ENCODE assay signal across 17 mouse cellular contexts in the genomic region with DNA sequence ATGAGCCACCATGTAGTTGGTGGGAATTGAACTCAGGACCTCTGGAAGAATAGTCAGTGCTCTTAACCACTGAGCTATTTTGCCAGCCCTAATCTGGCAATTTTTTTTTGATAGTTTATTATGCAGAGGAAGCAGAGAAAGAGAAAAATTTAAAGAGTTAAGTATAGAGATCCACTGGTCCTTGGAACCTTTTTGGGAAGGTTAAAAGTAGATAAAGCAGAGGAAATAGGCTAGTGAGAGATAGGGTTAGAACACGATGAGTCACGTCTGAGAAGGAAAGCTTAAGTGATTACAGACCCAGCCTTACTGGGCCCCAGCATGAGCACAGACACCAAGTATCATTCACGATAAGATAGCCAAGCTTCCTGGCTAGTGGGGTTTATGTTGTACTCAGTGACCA. TPM values are rescaled to one million over a fixed set of nuclear protein-coding genes. Genes with fewer than 3 reads are reported as not detected.
DNase-seq lines count a peak whose midpoint lies in the region; ATAC-seq and TF ChIP-seq lines count a peak whose summit lies in the region.
"Had no signal": no experiment of that assay in that cellular context is flagged by ENCODE, and none has a peak within 500 bp of the region (broad histone marks: within the 10 kb centered on the region; RNA-seq: fewer than 3 reads in every experiment).

No protein-coding gene starts in this region.

- no peaks in the 10 kb centered on the region for H3K27me3 ChIP-seq in stomach, embryonic 15.5 days (replicated peaks)
- no peaks in the 10 kb centered on the region for H3K27me3 ChIP-seq in stomach, postnatal 0 days (ENCODE audit: control insufficient read depth, insufficient read depth, low read length)
- H3K27me3 ChIP-seq in liver, embryonic 11.5 days (replicated peaks; ENCODE audit: control insufficient read depth, insufficient read depth, low read length), result no peaks in the 10 kb centered on the region
- H3K27me3 ChIP-seq: embryonic facial prominence, embryonic 13.5 days; forebrain, embryonic 15.5 days; hindbrain, embryonic 13.5 days; midbrain, embryonic 12.5 days had no signal

- H3K27ac ChIP-seq in stomach, embryonic 15.5 days, result no peak overlapping the region
- no peak overlapping the region for H3K27ac ChIP-seq in stomach, postnatal 0 days (replicated peaks)
- H3K27ac ChIP-seq in liver, embryonic 11.5 days (ENCODE audit: low read depth, low read length), result peak overlapping the region; percentile 58
- H3K27ac ChIP-seq: embryonic facial prominence, embryonic 13.5 days; forebrain, embryonic 15.5 days; hindbrain, embryonic 13.5 days; layer of hippocampus, adult 2 months; midbrain, embryonic 12.5 days had no signal

- 49% methylated on average over 3 of the region's 3 CpGs for WGBS in stomach, embryonic 15.5 days
- WGBS in stomach, postnatal 0 days, result 30% methylated on average over 3 of the region's 3 CpGs
- 17% methylated on average over 3 of the region's 3 CpGs for WGBS in liver, embryonic 11.5 days

- H3K9me3 ChIP-seq in stomach, embryonic 15.5 days, result no peaks in the 10 kb centered on the region
- H3K9me3 ChIP-seq in stomach, postnatal 0 days (ENCODE audit: control insufficient read depth, low read length), result no peaks in the 10 kb centered on the region
- H3K9me3 ChIP-seq in liver, embryonic 11.5 days (ENCODE audit: control insufficient read depth, low read length), result no peaks in the 10 kb centered on the region
- H3K9me3 ChIP-seq: embryonic facial prominence, embryonic 13.5 days; forebrain, embryonic 15.5 days; hindbrain, embryonic 13.5 days; midbrain, embryonic 12.5 days had no signal

- TF ChIP-seq CTCF in stomach, postnatal 0 days (IDR thresholded peaks at IDR 0.05; ENCODE audit: low read depth), result no peak

- no peak overlapping the region for H3K4me2 ChIP-seq in stomach, embryonic 15.5 days
- H3K4me2 ChIP-seq in stomach, postnatal 0 days (replicated peaks; ENCODE audit: low read depth), result no peak overlapping the region
- H3K4me2 ChIP-seq in liver, embryonic 11.5 days, result peak overlapping the region; percentile 93
- H3K4me2 ChIP-seq: embryonic facial prominence, embryonic 13.5 days; forebrain, embryonic 15.5 days; hindbrain, embryonic 13.5 days; midbrain, embryonic 12.5 days had no signal

- H3K4me1 ChIP-seq in stomach, embryonic 15.5 days, result peaks cover 21% of the 10 kb centered on the region
- no peaks in the 10 kb centered on the region; the same call in 1 of the 2 replicates for H3K4me1 ChIP-seq in stomach, postnatal 0 days (replicated peaks; ENCODE audit: control insufficient read depth, insufficient read depth)
- peaks cover 32% of the 10 kb centered on the region for H3K4me1 ChIP-seq in liver, embryonic 11.5 days (replicated peaks; ENCODE audit: control insufficient read depth, insufficient read depth, low read length)

- ATAC-seq in stomach, embryonic 15.5 days (ENCODE audit: insufficient read depth, low FRiP score, low read depth), result peak; percentile 57; the same call in 1 of the 2 replicates
- no peak for ATAC-seq in stomach, postnatal 0 days (ENCODE audit: low FRiP score, low TSS enrichment)
- peak; percentile 80 for ATAC-seq in liver, embryonic 11.5 days (replicated peaks; ENCODE audit: low FRiP score)
- ATAC-seq: forebrain, embryonic 15.5 days had no signal

- no peak overlapping the region for H3K9ac ChIP-seq in stomach, embryonic 15.5 days
- no peak overlapping the region for H3K9ac ChIP-seq in stomach, postnatal 0 days (ENCODE audit: low read length)
- no peak overlapping the region for H3K9ac ChIP-seq in liver, embryonic 11.5 days (ENCODE audit: low read depth, low read length)
- H3K9ac ChIP-seq: embryonic facial prominence, embryonic 13.5 days; forebrain, embryonic 15.5 days; hindbrain, embryonic 13.5 days; lung, embryonic 14.5 days; midbrain, embryonic 12.5 days had no signal

- peak; percentile 14 for DNase-seq in adrenal gland, postnatal 14 days
- no peak for DNase-seq in adrenal gland, adult 2 months
- no peak for DNase-seq in stomach, postnatal 0 days (ENCODE audit: low spot score)
- DNase-seq in liver, embryonic 11.5 days (ENCODE audit: low spot score), result peak; percentile 43
- no peak for DNase-seq in left cerebral cortex, adult 18-20 months (ENCODE audit: low spot score in 2 of 2)
- DNase-seq in testis, postnatal 14 days (ENCODE audit: low spot score), result no peak
- DNase-seq in lung, postnatal 10 days, result no peak
- DNase-seq: cerebellum, postnatal 25 days; gastrocnemius, postnatal 10 days; kidney, adult 8-10 months; lung, embryonic 14.5 days had no signal

- no peak overlapping the region for H3K4me3 ChIP-seq in stomach, embryonic 15.5 days (replicated peaks)
- no peak overlapping the region for H3K4me3 ChIP-seq in stomach, postnatal 0 days (ENCODE audit: low read depth, low read length)
- peak overlapping the region; percentile 11 for H3K4me3 ChIP-seq in liver, embryonic 11.5 days (ENCODE audit: low read depth, low read length)
- H3K4me3 ChIP-seq: embryonic facial prominence, embryonic 13.5 days; forebrain, embryonic 15.5 days; hindbrain, embryonic 13.5 days; layer of hippocampus, adult 2 months; midbrain, embryonic 12.5 days had no signal

- TF ChIP-seq EP300 in stomach, postnatal 0 days (optimal IDR thresholded peaks at IDR 0.05), result no peak

- no peaks in the 10 kb centered on the region for H3K36me3 ChIP-seq in stomach, embryonic 15.5 days
- no peaks in the 10 kb centered on the region for H3K36me3 ChIP-seq in stomach, postnatal 0 days (ENCODE audit: control insufficient read depth, insufficient read depth, low read length)
- H3K36me3 ChIP-seq in liver, embryonic 11.5 days (ENCODE audit: control insufficient read depth, insufficient read depth, low read length), result no peaks in the 10 kb centered on the region; the same call in 1 of the 2 replicates
- H3K36me3 ChIP-seq: embryonic facial prominence, embryonic 13.5 days; forebrain, embryonic 15.5 days; hindbrain, embryonic 13.5 days; midbrain, embryonic 12.5 days had no signal

RNA-seq across cellular contexts. Expression of a gene that starts 3.4 kb away (rescaled TPM):
- total RNA-seq in adrenal gland, postnatal 14 days (2021), result 32.4 and 36.4 TPM in 2 replicates
- 10 to 100 TPM; 32.9 to 36.3 TPM for total RNA-seq in adrenal gland, adult 2 months (2021)
- polyA plus RNA-seq in adrenal gland, adult 2 months (2012; rRNA removed), result 4.7 and 8.6 TPM in 2 replicates
- polyA plus RNA-seq in stomach, embryonic 15.5 days (2015; fragmentation: Nextera tagmentation; extraction: Ambion mirVana), result 11.7 and 12.9 TPM in 2 replicates
- 7.9 and 10.1 TPM in 2 replicates for polyA plus RNA-seq in stomach, postnatal 0 days (2015; fragmentation: Nextera tagmentation; extraction: Ambion mirVana)
- 16.0 TPM in 2 replicates for polyA plus RNA-seq in liver, embryonic 11.5 days (2014; fragmentation: Nextera tagmentation; extraction: Ambion mirVana)
- total RNA-seq in left cerebral cortex, adult 18-20 months (2021), result 10 to 100 TPM; 24.4 to 26.2 TPM

RNA-seq across cellular contexts. Expression of a gene that starts 40.8 kb away (rescaled TPM):
- total RNA-seq in adrenal gland, postnatal 14 days (2021), result 8.3 and 8.5 TPM in 2 replicates
- 1 to 10 TPM; 2.6 to 4.2 TPM for total RNA-seq in adrenal gland, adult 2 months (2021)
- polyA plus RNA-seq in adrenal gland, adult 2 months (2012; rRNA removed), result 2.5 and 3.4 TPM in 2 replicates
- polyA plus RNA-seq in stomach, embryonic 15.5 days (2015; fragmentation: Nextera tagmentation; extraction: Ambion mirVana), result 41.8 and 44.6 TPM in 2 replicates
- polyA plus RNA-seq in stomach, postnatal 0 days (2015; fragmentation: Nextera tagmentation; extraction: Ambion mirVana), result 11.0 and 12.4 TPM in 2 replicates
- polyA plus RNA-seq in liver, embryonic 11.5 days (2014; fragmentation: Nextera tagmentation; extraction: Ambion mirVana), result 87.7 and 98.8 TPM in 2 replicates
- total RNA-seq in left cerebral cortex, adult 18-20 months (2021), result 10 to 100 TPM; 15.1 to 18.7 TPM

RNA-seq across cellular contexts. Expression of a gene that starts 48.1 kb away (rescaled TPM):
- total RNA-seq in adrenal gland, postnatal 14 days (2021), result 151 and 153 TPM in 2 replicates
- 100 to 1,000 TPM; 123 to 142 TPM for total RNA-seq in adrenal gland, adult 2 months (2021)
- 118 and 135 TPM in 2 replicates for polyA plus RNA-seq in adrenal gland, adult 2 months (2012; rRNA removed)
- polyA plus RNA-seq in stomach, embryonic 15.5 days (2015; fragmentation: Nextera tagmentation; extraction: Ambion mirVana), result 51.0 and 51.4 TPM in 2 replicates
- 32.8 and 35.1 TPM in 2 replicates for polyA plus RNA-seq in stomach, postnatal 0 days (2015; fragmentation: Nextera tagmentation; extraction: Ambion mirVana)
- 53.8 and 62.2 TPM in 2 replicates for polyA plus RNA-seq in liver, embryonic 11.5 days (2014; fragmentation: Nextera tagmentation; extraction: Ambion mirVana)
- total RNA-seq in left cerebral cortex, adult 18-20 months (2021), result 100 to 1,000 TPM; 103 to 109 TPM

Comparison
In these comparisons a context has a peak if more than half of its experiments do, and no peak if none do; other contexts are left out.
1. DNase-seq: peak in adrenal gland, postnatal 14 days (single experiment) and liver, embryonic 11.5 days (single experiment); none in adrenal gland, adult 2 months (single experiment), stomach, postnatal 0 days (single experiment), left cerebral cortex, adult 18-20 months (0 of 2), testis, postnatal 14 days (single experiment) and lung, postnatal 10 days (single experiment).